Mouse (Mus musculus): Measurements from ENCODE around the gene Cnn2. TPM values are rescaled to one million over a fixed set of nuclear protein-coding genes. Genes with fewer than 3 reads are reported as not detected.
"Not testable (repeated sequence)": the region's sequence is repeated elsewhere in the genome, so short reads cannot be mapped to it uniquely, and the experiment has no call there.

Gene Cnn2
- total RNA-seq, 2 experiments from 2014 or later = 3.9 to 9.7 TPM

GRCm38 (mm10) chr10:80025889-80026288 lies 37.5 kb downstream of the Cnn2 start:
- Histone ChIP-seq H3K4me3 (no peak overlapping the region), H3K27ac (no peak overlapping the region)
- DNase-seq = no peak
- no peak for TF ChIP-seq CTCF (IDR thresholded peaks at IDR 0.05)
- intact Hi-C loops (cut with DNase I) = no loop called here

- intact Hi-C loops (cut with DNase I) = no loop called here
- no peak overlapping the region for H3K4me3 ChIP-seq
- DNase-seq = no peak
- no peak overlapping the region for H3K27ac ChIP-seq
- no peak for TF ChIP-seq CTCF (IDR thresholded peaks at IDR 0.05)
Observed at GRCm38 (mm10) chr10:80027681-80028520, 39.5 kb downstream of the Cnn2 start.

GRCm38 (mm10) chr10:80028521-80028846 lies 40.1 kb downstream of the Cnn2 start:
- H3K4me3 ChIP-seq = no peak overlapping the region
- no peak overlapping the region for H3K27ac ChIP-seq
- intact Hi-C loops (cut with DNase I) = no loop called here
- no peak for TF ChIP-seq CTCF (IDR thresholded peaks at IDR 0.05)
- no peak for DNase-seq

GRCm38 (mm10) chr10:80030191-80030590 lies 41.8 kb downstream of the Cnn2 start:
- TF ChIP-seq CTCF (IDR thresholded peaks at IDR 0.05) = no peak
- Histone ChIP-seq H3K27ac (no peak overlapping the region), H3K4me3 (no peak overlapping the region)
- DNase-seq = no peak
- intact Hi-C loops (cut with DNase I) = loop anchor here (5.0 kb wide), 1 partner anchor 102 kb away; no protein-coding TSS in a partner anchor

GRCm38 (mm10) chr10:80030736-80031135 lies 42.4 kb downstream of the Cnn2 start:
- Histone ChIP-seq H3K4me3 (no peak overlapping the region), H3K27ac (no peak overlapping the region)
- DNase-seq = no peak
- TF ChIP-seq CTCF (IDR thresholded peaks at IDR 0.05) = no peak
- intact Hi-C loops (cut with DNase I) = loop anchor here (5.0 kb wide), 1 partner anchor 102 kb away; no protein-coding TSS in a partner anchor

- intact Hi-C loops (cut with DNase I) = loop anchor here (5.0 kb wide), 1 partner anchor 99 kb away; no protein-coding TSS in a partner anchor
- H3K27ac ChIP-seq = peak overlapping the region; percentile 81
- no peak for TF ChIP-seq CTCF (IDR thresholded peaks at IDR 0.05)
- H3K4me3 ChIP-seq = no peak overlapping the region
- peak; percentile 63 for DNase-seq
Observed at GRCm38 (mm10) chr10:80032799-80033480, 44.6 kb downstream of the Cnn2 start.

- TF ChIP-seq CTCF (IDR thresholded peaks at IDR 0.05) = peak; percentile 64
- Histone ChIP-seq H3K27ac (peak overlapping the region; percentile 81), H3K4me3 (no peak overlapping the region)
- no peak for DNase-seq
- intact Hi-C loops (cut with DNase I) = loop anchor here (5.0 kb wide), 1 partner anchor 99 kb away; no protein-coding TSS in a partner anchor
Observed at GRCm38 (mm10) chr10:80033511-80034391, 45.4 kb downstream of the Cnn2 start.

- Histone ChIP-seq H3K4me3 (no peak overlapping the region), H3K27ac (peak overlapping the region; percentile 81)
- intact Hi-C loops (cut with DNase I) = loop anchor here (5.0 kb wide), 1 partner anchor 38 kb away; the partner anchor contains the start of gene Abca7
- no peak for TF ChIP-seq CTCF (IDR thresholded peaks at IDR 0.05)
- no peak for DNase-seq
Observed at GRCm38 (mm10) chr10:80035148-80035547, 46.8 kb downstream of the Cnn2 start.

GRCm38 (mm10) chr10:80035686-80036085 lies 47.3 kb downstream of the Cnn2 start:
- no peak for DNase-seq
- intact Hi-C loops (cut with DNase I) = loop anchor here (5.0 kb wide), 1 partner anchor 38 kb away; the partner anchor contains the start of gene Abca7
- Histone ChIP-seq H3K27ac (peak overlapping the region; percentile 81), H3K4me3 (no peak overlapping the region)
- TF ChIP-seq CTCF (IDR thresholded peaks at IDR 0.05) = no peak

- TF ChIP-seq CTCF (IDR thresholded peaks at IDR 0.05) = no peak
- H3K27ac ChIP-seq = peak overlapping the region; percentile 81
- peak; percentile 57 for DNase-seq
- peak overlapping the region; percentile 11; the same call in 1 of the 2 replicates for H3K4me3 ChIP-seq
- intact Hi-C loops (cut with DNase I) = loop anchor here (5.0 kb wide), 1 partner anchor 40 kb away; the partner anchor contains the start of gene Abca7
Observed at GRCm38 (mm10) chr10:80036832-80037231, 48.4 kb downstream of the Cnn2 start.

- peak; percentile 97 for DNase-seq
- intact Hi-C loops (cut with DNase I) = loop anchor here (2.0 to 5.0 kb wide), 2 partner anchors 42 to 75 kb away; partner anchors contain the start of genes Abca7 and Stk11
- peak within 1 kb of the TSS; percentile 69 for H3K4me3 ChIP-seq
- H3K27ac ChIP-seq = peak within 1 kb of the TSS; percentile 93
- no peak for TF ChIP-seq CTCF (IDR thresholded peaks at IDR 0.05)
Observed at GRCm38 (mm10) chr10:80039559-80039979, 51.2 kb downstream of the Cnn2 start, which contains the start of gene Polr2e. Gene Polr2e (minus strand): TSS chr10:80039795.

GRCm38 (mm10) chr10:80041409-80042060 lies 53.2 kb downstream of the Cnn2 start:
- DNase-seq; H3K4me3 ChIP-seq; intact Hi-C loops (cut with DNase I): not testable (repeated sequence)
- H3K27ac ChIP-seq = peak overlapping the region; percentile 5; the same call in 1 of the 2 replicates

All from gastrocnemius, adult 2 months (tissue).